Mouse (Mus musculus): ENCODE data around the gene Ccn5.

Gene Ccn5

DNA sequence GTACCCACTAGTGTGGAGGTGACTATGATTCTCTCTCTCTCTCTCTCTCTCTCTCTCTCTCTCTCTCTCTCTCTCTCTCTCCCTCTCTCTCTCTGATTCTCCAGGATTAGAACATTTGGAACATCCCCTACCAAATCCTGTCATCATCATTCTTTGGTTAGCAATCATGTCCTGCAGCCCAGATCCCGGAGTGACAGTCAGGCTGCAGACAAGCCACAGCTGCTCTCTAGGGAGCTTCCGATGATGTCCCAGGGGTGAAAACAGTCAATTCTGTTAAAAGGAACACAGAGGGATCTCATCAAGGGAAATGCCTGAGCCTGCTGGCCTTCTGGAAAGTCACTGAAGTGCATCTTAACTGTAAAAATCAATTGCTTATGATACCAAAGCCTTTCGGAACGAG lies 21.4 kb downstream of the Ccn5 start:
- no peak for DNase-seq (ENCODE audit: low read depth, low spot score)

DNA sequence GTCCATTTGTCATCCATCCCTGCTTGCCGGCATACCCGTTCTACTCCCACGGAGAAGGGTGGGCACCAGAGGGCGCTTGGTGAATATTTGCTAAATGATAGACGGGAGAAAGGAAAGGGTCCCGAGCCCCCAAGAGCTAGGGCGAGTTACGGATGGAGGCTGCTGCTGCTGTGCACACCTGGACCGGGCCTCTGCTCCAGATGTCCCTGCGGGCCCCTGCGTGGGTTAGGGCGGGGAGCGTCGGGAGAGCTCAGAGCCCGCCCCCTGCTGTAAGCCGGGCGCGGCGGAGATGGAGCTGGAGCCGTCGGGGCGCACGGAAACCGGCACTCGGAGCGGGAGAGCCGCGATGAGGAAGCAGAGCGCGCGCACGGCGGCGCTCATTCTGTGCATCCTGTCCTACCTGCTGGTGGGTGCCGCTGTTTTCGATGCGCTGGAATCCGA lies 32.8 kb downstream of the Ccn5 start, which contains the start of gene Kcnk15:
TSS of gene Kcnk15 (plus strand) at position 191 of the 441 bp plus-strand sequence.
- DNase-seq (ENCODE audit: low read depth, low spot score), result no peak

GRCm38 (mm10) chr2:163857233-163857632 lies 36.6 kb downstream of the Ccn5 start:
- no peak for DNase-seq (ENCODE audit: low read depth, low spot score)

- DNase-seq (ENCODE audit: low read depth, low spot score), result no peak
Measured at GRCm38 (mm10) chr2:163858254-163858947, 37.7 kb downstream of the Ccn5 start.

- no peak for DNase-seq (ENCODE audit: low read depth, low spot score)
Measured at GRCm38 (mm10) chr2:163865311-163865710, 44.6 kb downstream of the Ccn5 start.

DNA sequence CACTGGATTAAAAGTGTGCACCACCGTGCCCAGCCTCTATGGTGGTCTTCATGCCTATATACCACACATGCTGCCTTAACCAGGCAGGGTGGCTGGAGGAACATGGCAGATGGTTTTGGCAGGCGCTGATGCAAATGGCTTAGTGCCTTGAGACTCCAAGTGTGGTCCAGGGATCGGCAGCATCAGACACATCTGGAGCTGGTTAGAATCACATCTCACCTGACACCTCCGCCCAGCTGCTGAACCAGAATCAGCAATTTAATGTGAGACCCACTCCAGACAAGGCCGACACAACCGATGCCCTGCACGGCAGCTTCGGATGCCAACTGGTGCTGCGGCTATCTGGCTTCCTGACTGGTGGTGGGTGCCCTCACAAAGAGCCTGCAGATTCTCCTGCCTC lies 45.4 kb downstream of the Ccn5 start:
- no peak for DNase-seq (ENCODE audit: low read depth, low spot score)

DNA sequence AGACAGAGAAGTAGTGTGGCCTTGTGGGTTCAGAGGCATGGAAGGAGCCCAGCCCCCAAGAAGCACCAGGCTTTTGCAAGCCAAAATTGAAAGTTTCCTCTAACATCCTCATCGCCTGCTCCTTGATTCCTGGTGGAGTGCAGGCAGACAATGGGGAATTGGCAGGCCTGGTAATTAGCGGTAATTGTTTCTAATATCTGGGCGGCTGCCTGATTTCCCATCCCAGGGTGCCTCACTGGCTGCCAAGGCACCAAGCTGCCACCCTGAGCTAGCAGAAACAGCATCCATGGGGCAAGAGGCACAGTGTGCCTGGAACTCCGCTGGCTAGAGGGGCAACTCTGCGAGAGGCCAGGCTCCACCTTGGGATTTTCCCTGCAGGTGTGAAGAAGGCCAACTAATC lies 49.1 kb downstream of the Ccn5 start:
- no peak for DNase-seq (ENCODE audit: low read depth, low spot score)

GRCm38 (mm10) chr2:163871266-163871665 lies 50.6 kb downstream of the Ccn5 start:
- no peak for DNase-seq (ENCODE audit: low read depth, low spot score)

GRCm38 (mm10) chr2:163871906-163872305 lies 51.2 kb downstream of the Ccn5 start:
- no peak for DNase-seq (ENCODE audit: low read depth, low spot score)

DNA sequence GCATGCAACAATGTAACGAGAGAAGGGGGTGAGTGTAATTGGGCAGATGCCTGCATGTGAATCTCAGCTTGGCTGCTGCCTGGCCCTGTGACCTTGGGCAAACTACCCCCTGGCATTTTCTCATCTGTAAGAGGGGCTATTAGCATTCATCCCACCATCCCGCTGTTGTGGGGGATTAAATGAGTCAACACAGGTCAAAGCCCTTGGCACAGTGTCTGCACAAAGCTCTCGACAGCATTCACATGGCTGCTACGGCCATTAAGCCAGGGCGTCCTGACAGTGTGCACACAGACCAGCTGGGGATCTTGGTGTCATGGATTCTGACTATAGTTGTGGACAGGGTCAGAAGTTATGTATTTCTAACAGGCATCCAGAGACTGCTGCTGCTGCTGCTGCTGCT lies 54.2 kb downstream of the Ccn5 start:
- no peak for DNase-seq (ENCODE audit: low read depth, low spot score)

DNA sequence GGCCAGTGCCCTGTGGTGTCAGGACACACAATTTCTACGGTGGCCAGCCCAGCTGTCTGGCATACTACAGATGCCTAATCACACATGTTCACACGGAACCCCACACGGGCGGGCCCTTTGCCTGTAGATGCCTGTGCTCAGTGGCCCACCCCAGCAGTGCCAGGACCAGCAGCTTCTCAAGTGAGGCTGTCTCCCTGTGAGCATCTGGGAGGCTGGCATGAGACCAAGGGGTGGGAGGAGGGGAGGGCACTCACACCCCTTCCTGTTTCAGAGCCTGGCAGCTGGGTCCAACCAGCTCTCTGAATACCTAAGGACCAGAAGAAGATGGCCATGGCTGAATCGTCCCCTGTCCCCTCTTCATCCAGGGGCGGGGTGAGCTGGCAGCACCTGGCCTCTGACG lies 54.8 kb downstream of the Ccn5 start:
- DNase-seq (ENCODE audit: low read depth, low spot score), result no peak

GRCm38 (mm10) chr2:163876830-163877498 lies 56.3 kb downstream of the Ccn5 start:
- no peak for DNase-seq (ENCODE audit: low read depth, low spot score)

GRCm38 (mm10) chr2:163880891-163881290 lies 60.2 kb downstream of the Ccn5 start:
- no peak for DNase-seq (ENCODE audit: low read depth, low spot score)
